Mouse (Mus musculus): Measurements from ENCODE around the gene 6030498E09Rik.

DNA sequence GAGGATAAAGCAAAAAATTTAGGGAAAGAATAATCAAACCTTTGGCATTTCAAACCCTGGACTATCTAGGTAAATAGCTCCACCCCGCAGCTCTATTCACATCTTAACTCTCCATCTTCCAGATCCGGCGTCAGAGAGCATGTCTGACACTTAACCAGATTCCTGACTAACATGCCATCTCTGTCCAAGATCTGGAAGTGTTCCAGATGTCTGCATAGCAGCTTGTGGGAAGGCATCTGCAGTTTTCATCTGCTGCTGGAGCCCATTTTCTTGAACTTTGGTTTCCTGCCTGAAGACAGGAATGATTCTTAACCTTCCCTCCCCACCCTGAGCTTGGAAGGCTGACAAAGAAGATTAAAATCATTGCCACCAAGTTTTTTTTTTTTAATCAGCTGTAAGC lies 44.4 kb downstream of the 6030498E09Rik start:
- no peak for TF ChIP-seq CEBPB (IDR thresholded peaks at IDR 0.05; ENCODE audit: low read depth)
- no peak for TF ChIP-seq MYOG (IDR thresholded peaks at IDR 0.05; ENCODE audit: control insufficient read depth, extremely low read depth, insufficient read length)
- TF ChIP-seq MAX (IDR thresholded peaks at IDR 0.05), result no peak
- no peak for TF ChIP-seq CTCF (IDR thresholded peaks at IDR 0.05; ENCODE audit: control insufficient read depth, insufficient read depth, insufficient read length)
- TF ChIP-seq MYOD1 (IDR thresholded peaks at IDR 0.05; ENCODE audit: control insufficient read depth, insufficient read length, low read depth), result no peak

All from C2C12 (cell line).